Mouse (Mus musculus) embryonic facial prominence, embryonic 10.5 days (tissue): ENCODE measurements around the gene Cacna1c. TPM values are rescaled to one million over a fixed set of nuclear protein-coding genes. Genes with fewer than 3 reads are reported as not detected.
A peak's percentile ranks its signal among the peaks of the same experiment; 100 is the strongest.

ENCODE experiments used
- DNase-seq: peaks from one replicate; pipeline ENCODE4 v3.0.0-alpha.2; 2017; ENCODE audit warnings: low spot score
- H3K27ac ChIP-seq: fragments of 300-500 bp; sonication (generic); replicated peaks from 2 replicates; pipeline ENCODE4 v1.5.1; 2016; ENCODE audit warnings: mild to moderate bottlenecking
- H3K27me3 ChIP-seq: fragments of 300-500 bp; sonication (generic); replicated peaks from 2 replicates; pipeline ENCODE4 v1.6.1; 2016; ENCODE audit warnings: low read depth, mild to moderate bottlenecking; ENCODE audit not compliant: poor library complexity, severe bottlenecking
- H3K36me3 ChIP-seq: fragments of 300-500 bp; sonication (generic); replicated peaks from 2 replicates; pipeline ENCODE4 v1.6.1; 2016; ENCODE audit warnings: mild to moderate bottlenecking, moderate library complexity
- H3K4me1 ChIP-seq: fragments of 300-500 bp; sonication (generic); 2 replicates; pipeline ENCODE4 v1.6.1; 2016
- H3K4me3 ChIP-seq: fragments of 300-500 bp; sonication (generic); 2 replicates; pipeline ENCODE4 v1.5.1; 2016; ENCODE audit warnings: mild to moderate bottlenecking, moderate library complexity
- H3K9me3 ChIP-seq: fragments of 300-500 bp; sonication (generic); 2 replicates; pipeline ENCODE4 v1.6.1; 2016; ENCODE audit warnings: mild to moderate bottlenecking
- WGBS: fragments of 180-500 bp; shearing (Covaris S2); methylation state at CpG from one replicate; pipeline ENCODE4 v1.1.7; 2016; 5-methylcytosine and 5-hydroxymethylcytosine counted together
- polyA plus RNA-seq: library from polyadenylated mRNA; unstranded; fragments of >200 nt; fragmentation: Nextera tagmentation; extraction: Ambion mirVana; gene quantifications from 2 replicates; pipeline ENCODE4 v1.2.1, GENCODE M21; 2016

Cacna1c gene
- polyA plus RNA-seq, 1 experiment from 2014 or later, result 4.9 TPM

DNA sequence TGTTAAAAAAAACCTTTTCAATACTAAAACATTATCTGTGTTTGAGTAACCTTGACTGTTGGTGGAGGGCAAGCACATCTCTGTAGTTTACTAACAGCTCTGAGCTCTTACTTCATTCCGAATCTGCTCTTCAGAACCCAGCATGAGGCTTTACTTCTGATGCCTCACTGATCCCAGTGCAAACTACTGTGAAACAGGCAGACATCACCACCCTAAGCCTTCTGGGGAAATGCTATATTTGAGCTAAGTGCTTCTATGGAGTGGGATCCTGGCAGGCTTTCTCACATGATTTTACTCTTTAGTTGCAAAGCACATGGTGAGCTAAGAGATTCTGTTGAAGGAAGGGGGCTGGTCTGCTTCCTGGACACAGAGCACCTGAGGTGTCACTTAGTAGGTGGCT lies 311.3 kb downstream of the Cacna1c start:
- Histone ChIP-seq H3K36me3 (no peaks in the 10 kb centered on the region), H3K27me3 (no peaks in the 10 kb centered on the region), H3K9me3 (no peaks in the 10 kb centered on the region), H3K4me1 (peaks cover 10% of the 10 kb centered on the region), H3K27ac (no peak overlapping the region), H3K4me3 (no peak overlapping the region)
- whole genome bisulfite sequencing, result 76% methylated on average over 1 of the region's 1 CpGs
- DNase-seq, result no peak

DNA sequence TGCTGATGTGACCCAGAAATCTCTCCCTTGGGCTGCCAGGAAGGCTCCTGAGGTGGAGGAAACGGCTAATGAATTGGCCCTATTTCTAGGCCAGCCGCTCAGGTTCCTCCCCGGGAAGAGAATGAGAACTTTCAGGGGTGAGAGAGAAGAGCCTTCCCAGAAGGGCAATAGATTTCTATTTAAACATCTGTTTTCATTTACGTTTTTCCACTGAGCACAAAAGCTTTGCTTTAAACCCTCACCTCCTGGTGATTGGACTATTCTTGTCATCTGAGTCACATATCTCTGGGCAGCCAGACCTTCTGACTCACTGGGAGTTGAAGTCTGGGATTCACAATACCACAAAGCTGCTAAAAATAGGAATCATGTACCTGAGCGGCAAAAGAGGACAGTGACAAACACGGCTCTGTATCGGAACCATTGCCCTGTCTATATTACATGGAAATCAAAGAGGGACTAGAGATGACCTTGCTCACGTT lies 312.1 kb downstream of the Cacna1c start:
- no peak overlapping the region for H3K4me3 ChIP-seq
- no peaks in the 10 kb centered on the region for H3K27me3 ChIP-seq
- H3K9me3 ChIP-seq, result no peaks in the 10 kb centered on the region
- no peaks in the 10 kb centered on the region for H3K36me3 ChIP-seq
- no peak for DNase-seq
- 45% methylated on average over 8 of the region's 8 CpGs for WGBS
- no peak overlapping the region for H3K27ac ChIP-seq
- peaks cover 10% of the 10 kb centered on the region for H3K4me1 ChIP-seq

DNA sequence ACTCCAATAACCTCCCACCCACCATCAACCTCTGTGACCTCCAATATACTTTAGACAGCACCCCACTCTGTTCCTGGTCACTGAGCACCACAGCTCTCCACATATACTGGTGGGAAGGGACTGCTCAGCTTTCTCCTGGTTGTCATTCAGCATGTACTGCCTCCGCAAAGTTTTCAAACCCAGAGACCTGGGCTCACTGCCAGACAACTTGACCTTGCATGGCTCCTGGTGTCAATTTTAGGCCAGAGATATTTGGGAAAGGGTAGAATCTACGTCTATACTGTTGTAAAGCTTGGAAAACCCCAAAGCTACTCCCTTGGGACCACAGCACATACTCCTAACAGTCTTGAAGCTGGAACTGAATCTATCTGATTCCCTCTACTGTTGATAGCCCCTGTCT lies 320.0 kb downstream of the Cacna1c start:
- WGBS, result 66% methylated on average over 2 of the region's 2 CpGs
- H3K9me3 ChIP-seq, result no peaks in the 10 kb centered on the region
- no peaks in the 10 kb centered on the region for H3K4me1 ChIP-seq

DNA sequence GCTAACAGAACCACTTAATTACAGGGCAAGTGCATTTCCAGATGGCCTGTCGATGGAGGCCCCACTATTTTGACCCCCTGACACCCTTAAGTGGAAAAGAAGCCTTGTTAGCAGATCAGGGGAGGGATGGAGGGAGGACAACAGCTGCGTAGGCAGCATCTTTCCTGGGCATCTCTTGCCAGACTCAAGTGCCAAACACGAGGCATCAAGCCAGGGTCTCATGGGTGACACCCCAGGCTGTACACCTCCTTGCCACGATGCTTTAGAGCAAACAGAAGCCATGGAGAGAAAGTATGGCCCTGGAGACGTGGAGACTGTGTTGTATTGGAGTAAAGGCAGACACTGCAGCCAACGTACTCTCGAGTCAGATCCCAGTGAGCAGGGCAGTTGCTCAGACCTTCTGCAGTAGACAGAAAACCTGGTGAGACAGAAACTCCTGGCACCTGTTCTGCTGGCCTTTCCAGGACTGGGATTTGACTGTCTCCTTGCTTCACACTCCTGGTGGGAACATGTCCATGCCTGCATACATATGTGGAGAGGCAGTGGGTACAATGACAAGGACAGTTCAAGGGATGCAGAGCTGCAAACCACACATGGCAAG lies 325.9 kb downstream of the Cacna1c start:
- Histone ChIP-seq H3K4me3 (no peak overlapping the region), H3K4me1 (peaks cover 24% of the 10 kb centered on the region), H3K36me3 (no peaks in the 10 kb centered on the region), H3K27ac (no peak overlapping the region), H3K9me3 (no peaks in the 10 kb centered on the region), H3K27me3 (peaks cover 8% of the 10 kb centered on the region; the same call in 1 of the 2 replicates)
- WGBS, result 60% methylated on average over 7 of the region's 7 CpGs
- DNase-seq, result peak; percentile 21

More for the DNA sequence above, 320.0 kb downstream of the Cacna1c start:
- H3K27me3 ChIP-seq, result peaks cover 8% of the 10 kb centered on the region; the same call in 1 of the 2 replicates
- H3K4me3 ChIP-seq, result no peak overlapping the region
- no peak overlapping the region for H3K27ac ChIP-seq
- DNase-seq, result no peak
- no peaks in the 10 kb centered on the region for H3K36me3 ChIP-seq

DNA sequence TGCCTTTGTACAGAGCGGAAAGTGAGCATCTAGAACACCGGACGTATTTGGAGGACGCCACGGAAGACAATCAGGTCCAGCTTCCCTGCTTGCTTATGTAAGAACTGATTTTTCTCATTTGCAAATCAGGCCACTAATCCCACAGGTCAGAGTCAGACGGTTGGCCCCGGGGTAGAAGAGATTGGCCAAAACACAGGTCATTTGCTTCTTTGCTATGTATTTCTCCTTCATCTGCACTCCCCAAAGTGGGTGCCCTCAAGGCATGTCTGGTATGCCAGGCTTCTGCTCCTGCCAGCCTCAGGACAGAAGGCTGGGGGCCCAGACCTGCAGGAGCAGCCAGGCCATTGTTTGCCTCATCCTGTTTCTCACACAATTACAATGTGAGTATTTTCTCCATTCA lies 328.8 kb downstream of the Cacna1c start:
- Histone ChIP-seq H3K27me3 (0 out of 2 replicates have a peak, but pooled peaks cover 6% of the 10 kb centered on the region), H3K4me1 (peaks cover 30% of the 10 kb centered on the region), H3K9me3 (no peaks in the 10 kb centered on the region), H3K27ac (peak overlapping the region; percentile 6; the same call in 1 of the 2 replicates), H3K36me3 (no peaks in the 10 kb centered on the region), H3K4me3 (no peak overlapping the region)
- no peak for DNase-seq
- WGBS, result 81% methylated on average over 7 of the region's 7 CpGs

DNA sequence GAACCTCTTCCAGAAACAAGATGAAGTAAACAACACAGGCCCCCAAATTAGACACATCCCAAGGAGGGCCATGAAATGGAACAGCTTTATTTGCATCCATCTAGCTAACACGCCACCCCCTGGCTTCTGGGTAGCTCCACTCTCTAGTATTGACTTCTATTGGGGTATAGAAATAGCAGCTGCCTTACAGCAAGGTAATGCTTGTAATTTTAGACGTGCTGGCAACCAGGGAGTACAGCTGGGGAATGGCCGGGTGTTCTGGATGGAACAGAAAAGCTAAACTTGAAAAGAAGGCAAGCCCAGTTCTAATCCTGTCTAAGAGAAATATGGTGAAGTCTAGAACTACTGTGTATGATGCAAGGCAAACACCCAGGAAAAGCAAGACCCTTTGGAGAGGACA lies 329.3 kb downstream of the Cacna1c start:
- no peak for DNase-seq
- H3K9me3 ChIP-seq, result no peaks in the 10 kb centered on the region
- H3K27me3 ChIP-seq, result 0 out of 2 replicates have a peak, but pooled peaks cover under 1% of the 10 kb centered on the region
- no peak overlapping the region for H3K27ac ChIP-seq
- 67% methylated on average over 3 of the region's 3 CpGs for WGBS
- no peak overlapping the region for H3K4me3 ChIP-seq
- H3K36me3 ChIP-seq, result no peaks in the 10 kb centered on the region
- peaks cover 30% of the 10 kb centered on the region for H3K4me1 ChIP-seq

DNA sequence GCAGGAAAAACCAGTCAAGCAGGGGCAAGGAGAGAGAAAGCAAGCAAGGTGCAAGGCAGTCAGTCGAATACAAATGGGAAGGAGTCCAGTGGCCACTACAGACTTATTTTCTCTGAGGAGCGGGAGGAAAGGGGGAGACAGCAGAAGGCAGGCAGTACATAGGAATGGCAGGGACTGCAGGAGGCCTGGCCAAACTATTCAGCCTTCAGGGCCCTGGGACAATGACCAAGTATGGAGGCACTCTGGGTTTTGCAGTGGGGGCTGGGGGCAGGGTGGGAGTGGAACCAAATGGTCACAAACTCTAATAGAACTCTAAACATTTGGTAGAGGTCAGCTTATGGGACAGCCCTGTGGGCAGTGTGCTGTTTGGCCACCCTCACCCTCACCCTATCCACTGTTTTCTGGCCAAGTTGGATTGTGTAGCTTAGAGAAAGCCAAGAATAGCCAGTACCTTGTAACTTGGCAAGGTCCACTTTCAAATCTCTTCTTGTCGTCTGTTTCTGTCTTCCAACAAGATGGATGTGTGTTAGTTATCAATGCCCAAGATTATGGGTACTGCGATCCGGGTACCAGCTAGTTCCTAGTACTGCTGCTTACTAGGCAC lies 330.3 kb downstream of the Cacna1c start:
- H3K36me3 ChIP-seq, result no peaks in the 10 kb centered on the region
- H3K4me3 ChIP-seq, result no peak overlapping the region
- H3K27me3 ChIP-seq, result no peaks in the 10 kb centered on the region
- DNase-seq, result no peak
- H3K27ac ChIP-seq, result no peak overlapping the region
- WGBS, result 83% methylated on average over 5 of the region's 5 CpGs
- peaks cover 29% of the 10 kb centered on the region for H3K4me1 ChIP-seq
- H3K9me3 ChIP-seq, result no peaks in the 10 kb centered on the region

DNA sequence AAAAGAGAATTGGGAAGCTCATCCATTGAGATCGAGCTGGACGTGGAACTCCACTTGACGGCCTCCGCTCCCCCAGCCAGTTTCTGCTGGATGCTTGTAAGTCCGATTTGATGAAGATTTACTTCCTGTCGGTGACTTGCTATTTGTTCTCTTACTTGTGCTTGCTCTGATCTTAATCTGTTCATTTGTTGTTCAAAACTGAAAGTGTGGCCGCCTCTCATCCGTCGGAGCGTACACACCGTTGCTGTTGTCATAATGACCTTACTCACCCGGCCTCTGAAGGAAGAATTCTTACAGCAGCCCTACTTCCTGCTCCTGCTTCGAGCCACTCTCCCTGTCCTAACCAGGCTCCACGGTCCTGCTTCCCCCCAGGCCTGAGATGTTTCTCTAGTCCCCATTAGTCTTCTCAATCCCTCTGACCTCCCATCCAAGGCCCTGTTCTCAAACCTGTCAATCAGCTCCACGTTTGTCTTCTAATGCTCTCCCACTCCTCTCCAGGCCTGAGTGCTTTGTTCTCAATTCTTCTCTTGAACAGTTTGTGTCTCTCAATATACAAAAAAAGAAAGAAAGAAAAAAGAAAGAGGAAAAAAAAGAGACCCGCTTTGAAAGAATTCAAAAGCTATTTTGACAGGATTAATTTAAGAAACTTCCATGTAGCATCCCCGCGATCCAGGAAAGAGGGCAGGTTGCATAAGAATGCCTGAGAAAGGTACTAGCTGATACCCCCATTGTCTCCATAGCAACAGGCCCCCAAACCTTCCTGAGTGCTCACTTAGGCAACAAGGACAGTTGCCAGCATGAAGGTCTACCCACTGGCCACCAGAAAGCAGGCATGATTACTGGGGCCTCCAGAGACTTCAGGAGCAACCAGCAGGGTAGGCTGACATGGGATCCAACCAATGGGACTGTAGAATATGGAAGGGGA lies 331.3 kb downstream of the Cacna1c start:
- no peaks in the 10 kb centered on the region for H3K36me3 ChIP-seq
- DNase-seq, result no peak
- 64% methylated on average over 18 of the region's 18 CpGs for WGBS
- H3K4me1 ChIP-seq, result peaks cover 20% of the 10 kb centered on the region
- H3K27ac ChIP-seq, result no peak overlapping the region
- H3K27me3 ChIP-seq, result no peaks in the 10 kb centered on the region
- no peak overlapping the region for H3K4me3 ChIP-seq
- no peaks in the 10 kb centered on the region for H3K9me3 ChIP-seq

DNA sequence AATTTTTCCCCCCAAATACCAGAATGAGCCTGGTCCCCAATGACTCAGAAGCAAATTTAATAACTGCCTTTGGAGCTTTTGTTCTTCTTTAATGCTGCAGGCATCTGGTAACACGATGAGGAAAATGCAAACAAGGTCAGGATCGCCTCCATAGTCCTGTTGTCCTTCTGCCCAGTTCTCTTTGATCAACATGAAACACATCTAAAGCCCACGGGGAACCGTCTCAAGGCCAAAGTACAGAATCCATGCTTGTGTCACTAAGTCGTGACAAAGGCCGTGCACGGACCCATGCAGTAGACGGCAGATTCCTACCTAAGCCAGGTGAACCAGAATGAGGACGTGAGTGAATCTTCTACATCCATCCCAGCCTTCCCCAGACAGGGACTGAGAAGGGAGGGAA lies 333.5 kb downstream of the Cacna1c start:
- Histone ChIP-seq H3K36me3 (no peaks in the 10 kb centered on the region), H3K4me3 (no peak overlapping the region), H3K27me3 (no peaks in the 10 kb centered on the region), H3K9me3 (no peaks in the 10 kb centered on the region), H3K4me1 (peaks cover 15% of the 10 kb centered on the region), H3K27ac (no peak overlapping the region)
- no peak for DNase-seq
- WGBS, result 91% methylated on average over 9 of the region's 9 CpGs

DNA sequence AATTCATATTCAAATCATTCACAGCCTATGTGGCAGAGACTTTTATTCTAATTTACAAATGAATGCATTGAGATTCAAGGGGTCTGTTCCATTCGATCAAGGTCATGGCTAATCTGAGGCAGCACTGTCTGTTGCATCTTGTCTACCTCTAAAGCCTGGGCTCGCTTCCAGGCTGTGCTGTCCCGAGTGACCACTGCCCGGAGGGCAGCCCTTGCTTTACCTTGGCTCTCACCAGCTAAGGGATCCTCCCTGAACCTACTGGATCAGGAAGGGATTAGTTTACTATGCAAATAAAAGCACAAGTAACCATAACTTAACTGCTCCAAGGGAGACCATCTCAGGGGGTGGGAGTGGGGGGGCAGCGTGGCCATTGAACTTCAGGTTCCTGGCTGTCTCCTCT lies 334.1 kb downstream of the Cacna1c start:
- DNase-seq, result no peak
- 90% methylated on average over 5 of the region's 5 CpGs for WGBS
- Histone ChIP-seq H3K4me1 (peaks cover 9% of the 10 kb centered on the region; the same call in 1 of the 2 replicates), H3K36me3 (no peaks in the 10 kb centered on the region), H3K9me3 (no peaks in the 10 kb centered on the region), H3K27me3 (no peaks in the 10 kb centered on the region), H3K27ac (no peak overlapping the region), H3K4me3 (no peak overlapping the region)

DNA sequence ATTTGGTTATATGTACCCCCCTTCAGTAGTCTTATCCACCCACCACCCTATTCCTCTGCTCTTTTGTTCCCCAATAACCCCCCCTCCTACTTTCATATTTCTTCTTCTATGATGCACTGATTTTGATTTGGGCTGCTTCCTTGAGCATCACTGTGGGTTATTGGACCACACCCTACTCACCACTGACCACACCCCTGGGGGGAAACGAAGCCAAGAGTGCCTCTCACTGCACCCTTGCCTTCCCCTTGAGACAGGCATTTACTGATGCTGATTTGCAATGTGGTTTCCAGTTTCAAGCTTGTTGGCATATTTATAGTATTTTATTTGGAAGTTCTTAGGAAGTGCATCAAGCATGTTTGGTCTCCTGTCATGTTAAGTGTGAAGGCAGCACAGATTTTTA lies 337.8 kb downstream of the Cacna1c start:
- H3K36me3 ChIP-seq, result no peaks in the 10 kb centered on the region
- H3K9me3 ChIP-seq, result no peaks in the 10 kb centered on the region
- no peaks in the 10 kb centered on the region for H3K27me3 ChIP-seq
- H3K4me1 ChIP-seq, result no peaks in the 10 kb centered on the region
- H3K4me3 ChIP-seq, result no peak overlapping the region
- no peak for DNase-seq
- 68% methylated on average over 1 of the region's 1 CpGs for WGBS
- no peak overlapping the region for H3K27ac ChIP-seq

DNA sequence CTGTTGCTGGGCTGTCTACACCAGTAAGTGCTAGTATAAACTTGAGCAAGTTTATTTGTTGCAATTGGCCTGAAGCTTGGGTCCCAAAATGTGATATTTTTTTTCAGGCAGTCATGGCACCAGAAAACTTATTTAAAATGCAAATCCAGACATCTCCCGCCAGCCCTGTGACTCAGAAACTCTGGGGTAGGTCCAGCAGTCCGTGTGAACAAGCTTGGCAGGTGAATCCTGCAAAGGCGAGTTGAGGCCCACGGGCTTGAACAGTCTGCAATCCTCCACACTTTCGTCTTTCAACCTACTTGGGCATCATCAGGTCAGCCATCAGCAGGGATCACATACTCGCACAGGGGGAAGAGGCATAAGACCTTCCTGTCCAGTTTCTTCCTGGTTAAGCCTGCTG lies 344.1 kb downstream of the Cacna1c start:
- no peaks in the 10 kb centered on the region for H3K4me1 ChIP-seq
- H3K36me3 ChIP-seq, result no peaks in the 10 kb centered on the region
- no peak for DNase-seq
- H3K9me3 ChIP-seq, result no peaks in the 10 kb centered on the region
- H3K4me3 ChIP-seq, result no peak overlapping the region
- no peak overlapping the region for H3K27ac ChIP-seq
- H3K27me3 ChIP-seq, result no peaks in the 10 kb centered on the region
- 78% methylated on average over 6 of the region's 6 CpGs for WGBS
